Mouse (Mus musculus) lung, embryonic 14.5 days (tissue): ENCODE data around the gene Erbin. TPM values are rescaled to one million over a fixed set of nuclear protein-coding genes. Genes with fewer than 3 reads are reported as not detected.

Source experiments
- ATAC-seq: fragments of 200-750 bp; cut with Nextera tagmentation; 2 replicates; pipeline ENCODE4 v1.8.0; 2017; ENCODE audit warnings: mild to moderate bottlenecking, moderate TSS enrichment, moderate library complexity; ENCODE audit not compliant: insufficient read depth
- DNase-seq: peaks from one replicate; pipeline ENCODE4 v3.0.0-alpha.2; 2015
- H3K27ac ChIP-seq: fragments of 300-500 bp; sonication (generic); 2 replicates; pipeline ENCODE4 v1.5.1; 2014; ENCODE audit warnings: low read depth, mild to moderate bottlenecking, moderate library complexity
- H3K27me3 ChIP-seq: fragments of 300-500 bp; sonication (generic); 2 replicates; pipeline ENCODE4 v1.6.1; 2014; ENCODE audit warnings: low read length, control low read depth; ENCODE audit not compliant: insufficient read depth
- H3K36me3 ChIP-seq: fragments of 300-500 bp; sonication (generic); 2 replicates; pipeline ENCODE4 v1.6.1; 2014; ENCODE audit warnings: control low read depth; ENCODE audit not compliant: insufficient read depth
- H3K4me1 ChIP-seq: fragments of 300-500 bp; sonication (generic); 2 replicates; pipeline ENCODE4 v1.6.1; 2014; ENCODE audit warnings: antibody characterized with exemption, control low read depth; ENCODE audit not compliant: insufficient read depth
- H3K4me2 ChIP-seq: fragments of 300-500 bp; sonication (generic); 2 replicates; pipeline ENCODE4 v1.6.1; 2014; ENCODE audit warnings: mild to moderate bottlenecking
- H3K4me3 ChIP-seq: fragments of 300-500 bp; sonication (generic); 2 replicates; pipeline ENCODE4 v1.5.1; 2014; ENCODE audit warnings: low read depth, low read length
- H3K9ac ChIP-seq: fragments of 300-500 bp; sonication (generic); 2 replicates; pipeline ENCODE4 v1.6.1; 2014
- H3K9me3 ChIP-seq: fragments of 300-500 bp; sonication (generic); 2 replicates; pipeline ENCODE4 v1.6.1; 2016; ENCODE audit warnings: low read depth, low read length, control low read depth
- CTCF ChIP-seq: IDR thresholded peaks from 2 replicates; pipeline ENCODE4 v1.5.1; 2016; ENCODE audit warnings: antibody characterized with exemption, low read depth
- WGBS: fragments of 180-500 bp; shearing (Covaris S2); extraction: QIAGEN DNeasy Blood & Tissue Kit; methylation state at CpG from one replicate; pipeline ENCODE4 v1.1.7; 2014; 5-methylcytosine and 5-hydroxymethylcytosine counted together
- polyA plus RNA-seq: library from polyadenylated mRNA; unstranded; fragments of >200 nt; fragmentation: Nextera tagmentation; extraction: Ambion mirVana; gene quantifications from 2 replicates; pipeline ENCODE4 v1.2.1, GENCODE M21; 2014

The Erbin gene
- polyA plus RNA-seq, 1 experiment from 2014 or later: 30.7 TPM

DNA sequence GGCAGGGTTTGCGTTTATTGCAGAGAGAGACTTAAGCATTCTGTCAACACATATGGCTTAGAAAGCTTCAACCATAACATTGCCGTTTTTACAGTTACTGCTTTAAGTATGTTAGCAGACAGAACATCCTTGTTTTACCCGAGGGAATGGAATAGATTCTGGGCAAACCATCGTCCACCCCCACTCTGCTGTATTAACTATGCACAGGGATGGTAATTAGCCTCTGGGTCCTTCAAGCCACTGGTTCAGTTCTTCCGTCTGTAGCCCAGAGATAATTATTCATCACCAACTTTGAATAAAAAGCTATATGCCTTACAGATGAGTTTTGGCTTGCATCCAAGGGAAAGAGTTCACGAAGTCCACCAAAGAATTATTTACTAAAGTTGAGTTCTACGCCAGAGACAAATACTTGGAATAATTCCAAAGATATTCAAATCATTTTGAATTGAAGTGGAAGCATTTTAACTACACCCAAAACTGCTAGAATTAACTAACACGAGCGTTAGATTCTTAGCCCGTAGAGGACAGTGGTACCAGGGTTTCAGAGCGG lies 1.6 kb upstream of the Erbin start:
- Histone ChIP-seq H3K4me1 (peaks cover 9% of the 10 kb centered on the region; the same call in 1 of the 2 replicates), H3K27me3 (no peaks in the 10 kb centered on the region), H3K4me2 (peak overlapping the region; percentile 81), H3K9ac (peak overlapping the region; percentile 99), H3K36me3 (no peaks in the 10 kb centered on the region), H3K27ac (peak overlapping the region; percentile 100), H3K9me3 (no peaks in the 10 kb centered on the region), H3K4me3 (peak overlapping the region; percentile 97)
- 6% methylated on average over 11 of the region's 11 CpGs for WGBS
- no peak for TF ChIP-seq CTCF
- peak; percentile 90 for DNase-seq
- ATAC-seq: peak; percentile 15

DNA sequence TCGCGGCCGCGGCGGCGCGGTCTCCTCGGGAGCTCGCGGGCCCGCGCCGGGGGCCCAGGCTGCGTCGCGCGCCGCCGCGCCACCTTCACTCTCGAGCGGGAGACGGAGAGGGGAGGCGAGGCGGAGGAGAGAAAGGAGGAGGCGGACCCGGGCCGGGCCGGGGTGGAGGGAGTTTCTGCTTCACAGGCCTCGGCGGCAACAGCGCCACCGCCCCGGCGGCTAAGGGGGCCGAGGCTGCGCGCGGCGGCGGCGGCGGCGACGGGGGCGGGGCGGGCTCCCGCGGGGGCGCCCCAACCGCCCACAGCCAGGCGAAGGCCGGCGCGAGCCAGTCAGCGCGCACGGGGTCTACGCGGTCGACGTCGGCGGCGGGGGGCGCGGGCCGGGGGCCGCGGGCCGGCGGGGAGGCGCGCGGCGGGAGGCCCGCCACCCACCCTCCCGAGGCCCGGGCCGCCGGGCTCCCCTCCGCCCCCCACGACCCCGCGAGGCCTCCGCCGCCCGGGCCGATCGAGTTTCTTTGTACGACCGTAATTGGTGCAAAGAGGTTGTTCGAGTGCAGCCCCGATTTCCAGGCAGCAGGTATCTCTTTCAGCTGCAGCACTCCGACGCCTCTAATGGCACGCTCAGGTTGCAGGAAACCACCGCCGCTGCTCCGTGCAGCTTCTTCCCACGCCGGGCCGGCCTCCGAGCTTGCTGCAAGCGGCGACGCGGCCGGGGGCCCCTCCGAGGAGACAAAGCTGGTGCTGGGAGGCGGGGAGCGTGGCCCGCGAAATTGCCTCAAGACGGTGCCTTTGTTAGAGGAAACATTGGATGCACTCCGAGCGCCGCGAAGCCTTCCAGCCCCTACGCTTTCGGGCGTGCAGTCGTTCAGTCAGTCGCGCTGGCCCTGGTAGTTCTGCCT lies 868 bp upstream of the Erbin start:
- peak overlapping the region; percentile 97 for H3K4me3 ChIP-seq
- WGBS: under 1% methylated on average over 81 of the region's 125 CpGs
- peak; percentile 87 for ATAC-seq

GRCm38 (mm10) chr13:103919956-103920260 lies 406 bp downstream of the Erbin start:
- Histone ChIP-seq H3K4me2 (peak overlapping the region; percentile 81), H3K36me3 (no peaks in the 10 kb centered on the region), H3K4me3 (peak overlapping the region; percentile 97), H3K9ac (peak overlapping the region; percentile 99), H3K27ac (peak overlapping the region; percentile 100), H3K9me3 (no peaks in the 10 kb centered on the region), H3K4me1 (peaks cover 9% of the 10 kb centered on the region; the same call in 1 of the 2 replicates), H3K27me3 (no peaks in the 10 kb centered on the region)
- DNase-seq (no peak), ATAC-seq (no peak)
- whole genome bisulfite sequencing: under 1% methylated on average over 20 of the region's 20 CpGs
- no peak for TF ChIP-seq CTCF

More for the DNA sequence above, 868 bp upstream of the Erbin start:
- Histone ChIP-seq H3K36me3 (no peaks in the 10 kb centered on the region), H3K9me3 (no peaks in the 10 kb centered on the region), H3K4me1 (peaks cover 9% of the 10 kb centered on the region; the same call in 1 of the 2 replicates), H3K27me3 (no peaks in the 10 kb centered on the region), H3K9ac (peak overlapping the region; percentile 99), H3K4me2 (peak overlapping the region; percentile 81), H3K27ac (peak overlapping the region; percentile 100)
- TF ChIP-seq CTCF: no peak
- DNase-seq: peak; percentile 89

DNA sequence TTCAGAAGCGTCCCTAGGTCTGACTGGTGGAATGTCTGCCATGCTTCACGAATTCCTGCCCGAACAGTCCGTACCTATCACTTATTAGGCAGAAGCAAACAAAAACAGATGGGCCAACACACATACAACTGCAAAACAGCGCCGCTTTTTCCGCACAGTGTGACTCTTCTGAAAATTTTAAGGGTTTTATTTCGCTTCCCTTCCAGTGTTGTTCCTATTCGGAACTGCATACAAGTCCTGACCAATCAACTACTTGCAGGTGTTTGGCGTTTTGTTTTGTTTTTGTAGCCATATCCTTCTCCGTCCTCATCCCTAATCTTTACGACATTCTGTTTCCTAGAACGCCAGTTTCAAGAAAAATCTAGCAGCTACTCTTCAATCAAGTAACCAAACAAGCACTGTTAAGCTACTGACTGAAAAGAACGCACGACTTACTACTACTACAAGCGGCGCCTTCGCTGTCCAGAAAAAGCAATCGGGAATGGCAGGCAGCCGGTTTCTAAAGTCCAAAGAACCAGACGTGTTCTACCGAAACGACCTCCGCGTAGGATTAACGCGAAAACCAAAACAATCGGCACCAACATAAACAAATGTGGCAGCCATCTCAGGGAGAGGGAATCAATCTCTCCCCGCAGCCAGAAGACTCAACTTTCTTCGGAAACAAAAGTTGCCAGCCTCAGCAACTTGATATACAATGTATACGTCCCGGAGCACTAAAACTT lies 919 bp downstream of the Erbin start:
- ATAC-seq (no peak), DNase-seq (peak; percentile 73)
- Histone ChIP-seq H3K27me3 (no peaks in the 10 kb centered on the region), H3K27ac (peak overlapping the region; percentile 100), H3K9ac (peak overlapping the region; percentile 99), H3K4me3 (peak overlapping the region; percentile 97), H3K4me1 (peaks cover 9% of the 10 kb centered on the region; the same call in 1 of the 2 replicates), H3K36me3 (no peaks in the 10 kb centered on the region), H3K9me3 (no peaks in the 10 kb centered on the region), H3K4me2 (peak overlapping the region; percentile 81)
- under 1% methylated on average over 32 of the region's 32 CpGs for WGBS
- no peak for TF ChIP-seq CTCF

GRCm38 (mm10) chr13:103918432-103918831 lies 1.9 kb downstream of the Erbin start:
- TF ChIP-seq CTCF: no peak
- Histone ChIP-seq H3K4me1 (peaks cover 9% of the 10 kb centered on the region; the same call in 1 of the 2 replicates), H3K4me2 (peak overlapping the region; percentile 81), H3K9me3 (no peaks in the 10 kb centered on the region), H3K36me3 (no peaks in the 10 kb centered on the region), H3K27ac (no peak overlapping the region; the same call in 1 of the 2 replicates), H3K4me3 (peak overlapping the region; percentile 97), H3K9ac (peak overlapping the region; percentile 99), H3K27me3 (no peaks in the 10 kb centered on the region)
- peak; percentile 26 for DNase-seq
- 13% methylated on average over 3 of the region's 3 CpGs for WGBS
- no peak for ATAC-seq

DNA sequence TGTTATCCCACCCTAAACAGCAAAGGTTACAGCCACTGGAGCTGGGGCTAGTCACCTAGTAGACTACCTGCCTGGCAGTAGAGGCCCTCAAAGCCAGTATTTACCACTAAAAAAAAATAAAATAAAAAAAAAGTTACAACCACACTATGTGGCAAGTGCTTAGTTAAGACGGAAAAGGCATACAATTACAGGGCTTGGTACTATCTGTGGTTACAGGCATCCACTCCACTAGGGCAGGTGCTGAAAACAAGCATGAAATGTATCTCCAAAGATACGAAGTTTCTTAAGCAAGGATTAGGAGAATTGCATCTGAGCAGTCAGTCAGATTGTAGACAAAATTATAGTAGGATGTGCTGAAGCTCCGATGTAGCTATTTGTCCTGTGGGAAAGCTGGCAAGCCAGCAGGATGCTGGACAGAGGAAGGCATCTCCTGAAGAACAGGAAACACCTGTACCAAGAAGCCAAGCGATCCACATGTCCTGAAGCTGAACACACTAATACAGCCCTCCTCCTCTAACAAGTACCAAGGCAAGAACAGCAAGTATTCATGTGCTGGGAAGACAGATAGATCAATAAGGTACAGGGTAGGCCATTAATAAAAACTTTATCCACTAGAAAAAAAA lies 6.1 kb downstream of the Erbin start:
- H3K4me1 ChIP-seq: peaks cover 2% of the 10 kb centered on the region; the same call in 1 of the 2 replicates

More for the DNA sequence above, 6.1 kb downstream of the Erbin start:
- Histone ChIP-seq H3K4me2 (no peak overlapping the region), H3K27me3 (no peaks in the 10 kb centered on the region), H3K9me3 (no peaks in the 10 kb centered on the region), H3K9ac (no peak overlapping the region), H3K36me3 (no peaks in the 10 kb centered on the region), H3K27ac (0 out of 2 replicates have a peak overlapping the region, but pooled peaks have one; percentile 20), H3K4me3 (no peak overlapping the region)
- ATAC-seq (no peak), DNase-seq (peak; percentile 20)
- WGBS: 76% methylated on average over 4 of the region's 4 CpGs
- TF ChIP-seq CTCF: no peak
